Mouse (Mus musculus) embryonic fibroblast, embryonic 13.5 days (primary cell): Measurements from ENCODE around the gene Vac14.

ENCODE experiments used
- CTCF ChIP-seq: IDR thresholded peaks from 2 replicates; pipeline ENCODE4 v1.5.1; 2011; ENCODE audit warnings: mild to moderate bottlenecking, control low read depth, low read length, moderate library complexity, borderline replicate concordance; ENCODE audit not compliant: insufficient read depth
- POLR2A ChIP-seq: IDR thresholded peaks from 2 replicates; pipeline ENCODE4 v1.6.1; 2011; ENCODE audit warnings: low read depth, mild to moderate bottlenecking, control low read depth, low read length, moderate library complexity

DNA sequence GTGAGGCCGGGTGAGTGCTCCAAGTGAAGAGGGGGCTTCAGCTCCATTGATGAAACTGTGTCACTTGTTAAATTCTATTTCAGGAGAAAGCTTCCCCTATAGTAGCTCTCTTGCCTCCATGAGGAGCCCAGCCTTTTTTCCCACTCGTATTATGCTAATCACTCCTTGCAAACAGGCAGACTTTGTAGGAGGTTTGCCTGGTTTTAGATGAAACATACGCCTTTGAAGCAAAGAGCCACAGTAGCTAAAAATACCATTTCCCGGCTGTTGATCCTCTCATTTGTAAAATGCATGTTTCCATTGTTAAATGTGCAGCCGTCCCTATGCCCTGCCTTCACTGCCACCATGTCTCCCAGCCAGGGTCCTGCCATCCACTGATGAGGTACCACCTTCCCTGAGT is 79.2 kb downstream of the Vac14 start:
- TF ChIP-seq CTCF (no peak), POLR2A (no peak)
